29 mouse cellular contexts compared by ENCODE assay signal in the genomic region with DNA sequence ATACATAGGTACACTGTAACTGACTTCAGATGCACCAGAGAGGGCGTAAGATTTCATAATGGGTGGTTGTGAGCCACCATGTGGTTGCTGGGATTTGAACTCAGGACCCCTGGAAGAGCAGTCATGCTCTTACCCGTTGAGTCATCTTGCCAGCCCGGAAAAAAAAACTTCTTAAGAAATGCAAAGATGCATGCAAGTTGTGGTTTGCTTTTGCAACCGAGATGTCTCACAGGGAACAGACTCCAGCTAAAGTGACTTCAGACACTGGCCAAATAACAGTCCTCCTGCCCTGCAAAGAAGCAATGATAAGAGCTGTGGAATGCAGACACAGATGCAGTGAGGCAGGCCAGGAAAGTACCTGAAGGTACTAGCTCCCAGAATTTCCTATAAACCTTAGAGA. TPM values are rescaled to one million over a fixed set of nuclear protein-coding genes. Genes with fewer than 3 reads are reported as not detected.
DNase-seq lines count a peak whose midpoint lies in the region; ATAC-seq and TF ChIP-seq lines count a peak whose summit lies in the region.
"Had no signal": no experiment of that assay in that cellular context is flagged by ENCODE, and none has a peak within 500 bp of the region (broad histone marks: within the 10 kb centered on the region; RNA-seq: fewer than 3 reads in every experiment).

No protein-coding gene starts in this region.

- WGBS in heart, embryonic 11.5 days (ENCODE audit: insufficient replicate concordance) = 84% methylated on average over 4 of the region's 4 CpGs

- H3K9ac ChIP-seq in CH12.LX (ENCODE audit: insufficient read depth, low read depth) = no peak overlapping the region
- H3K9ac ChIP-seq in heart, embryonic 11.5 days (ENCODE audit: low read depth, low read length) = no peak overlapping the region
- H3K9ac ChIP-seq: forebrain, embryonic 13.5 days; heart, embryonic 12.5 days; heart, embryonic 15.5 days; hindbrain, embryonic 14.5 days had no signal

- peaks cover 56 to 90% of the 10 kb centered on the region in 2 experiments for H3K36me3 ChIP-seq in CH12.LX (replicated peaks in 1 of 2; ENCODE audit: control insufficient read depth in 1 of 2, insufficient read depth in 1 of 2, low read length in 1 of 2)
- peaks cover 16% of the 10 kb centered on the region for H3K36me3 ChIP-seq in heart, embryonic 11.5 days (ENCODE audit: control insufficient read depth, insufficient read depth, low read length)

- H3K79me2 ChIP-seq in CH12.LX (replicated peaks; ENCODE audit: control insufficient read depth, extremely low read depth, insufficient read depth, poor library complexity, severe bottlenecking) = no peaks in the 10 kb centered on the region

- no peak overlapping the region for H3K27ac ChIP-seq in CH12.LX (ENCODE audit: insufficient read depth, low read depth)
- H3K27ac ChIP-seq in heart, embryonic 11.5 days (ENCODE audit: low read depth, low read length) = no peak overlapping the region
- H3K27ac ChIP-seq: forebrain, embryonic 10.5 days; forebrain, embryonic 13.5 days; heart, embryonic 15.5 days; hindbrain, embryonic 14.5 days; hindbrain, postnatal 0 days had no signal

- H3K4me3 ChIP-seq in CH12.LX (replicated peaks in 1 of 3; ENCODE audit: low read depth in 2 of 3, low read length in 2 of 3, poor library complexity in 1 of 3) = no peak overlapping the region
- H3K4me3 ChIP-seq in heart, embryonic 11.5 days (ENCODE audit: low read depth, low read length) = no peak overlapping the region
- H3K4me3 ChIP-seq: forebrain, embryonic 10.5 days; forebrain, embryonic 13.5 days; heart, embryonic 12.5 days; heart, embryonic 15.5 days had no signal

- dilution Hi-C loops in CH12.LX (cut with MboI; ENCODE audit: extremely low pct_ligation_motif_present, extremely low pct_unique_long_range_greater_than_20kb, low sequenced_read_pairs) = no loop called here

- no peaks in the 10 kb centered on the region for H3K9me3 ChIP-seq in CH12.LX (replicated peaks; ENCODE audit: low read length)
- no peaks in the 10 kb centered on the region for H3K9me3 ChIP-seq in heart, embryonic 11.5 days (replicated peaks; ENCODE audit: control insufficient read depth, low read length)
- H3K9me3 ChIP-seq: forebrain, embryonic 10.5 days; forebrain, embryonic 13.5 days; G1E; heart, embryonic 12.5 days; heart, embryonic 15.5 days had no signal

- no peaks in the 10 kb centered on the region for H3K27me3 ChIP-seq in CH12.LX (replicated peaks)
- no peaks in the 10 kb centered on the region for H3K27me3 ChIP-seq in heart, embryonic 11.5 days (ENCODE audit: control insufficient read depth, insufficient read depth, low read length)
- H3K27me3 ChIP-seq: forebrain, embryonic 13.5 days; heart, embryonic 12.5 days; heart, embryonic 15.5 days had no signal

- in situ Hi-C loops in CH12.LX (cut with MboI; ENCODE audit: low pct_ligation_motif_present, low pct_unique_long_range_greater_than_20kb, low sequenced_read_pairs) = no loop called here

- ATAC-seq in granulocyte monocyte progenitor cell, adult 5-6 weeks (replicated peaks; ENCODE audit: poor library complexity, severe bottlenecking) = peak; percentile 64
- ATAC-seq in heart, embryonic 11.5 days (replicated peaks; ENCODE audit: insufficient number of reproducible peaks, low FRiP score, low TSS enrichment) = no peak
- ATAC-seq: forebrain, embryonic 13.5 days; forebrain, embryonic 16.5 days; hindbrain, postnatal 0 days; inflammation-experienced regulatory T-cells, adult 6 months; intestine, embryonic 16.5 days had no signal

- TF ChIP-seq EP300 in CH12.LX (IDR thresholded peaks at IDR 0.05; ENCODE audit: low read length) = no peak

- DNase-seq in 3T3-L1 (ENCODE audit: low read depth, low spot score) (peak; percentile 22), CH12.LX (ENCODE audit: extremely low read depth) (no peak)
- no peak for DNase-seq in kidney, postnatal 36 days
- DNase-seq in lung, adult 18-20 months = no peak
- DNase-seq: adrenal gland, adult 2 months; adrenal gland, postnatal 14 days; cerebellum, adult 11-12 months; cerebellum, adult 8-10 months; cerebellum, postnatal 14 days; gastrocnemius, postnatal 10 days; gastrocnemius, postnatal 36 days; heart, adult 11 months; heart, postnatal 10 days; heart, postnatal 4 days had no signal

- TF ChIP-seq POLR2A in CH12.LX (IDR thresholded peaks at IDR 0.05; ENCODE audit: low read depth, low read length) = no peak

- no peak for TF ChIP-seq CTCF in CH12.LX (conservative IDR thresholded peaks at IDR 0.05 in 1 of 2, IDR thresholded peaks at IDR 0.05 in 1 of 2; ENCODE audit: low read depth in 2 of 2, low read length in 2 of 2)

- no peak for TF ChIP-seq RAD21 in CH12.LX (IDR thresholded peaks at IDR 0.05; ENCODE audit: low read depth, low read length)

- H3K4me2 ChIP-seq in CH12.LX (ENCODE audit: insufficient read depth, low read depth, poor library complexity, severe bottlenecking) = no peak overlapping the region
- no peak overlapping the region for H3K4me2 ChIP-seq in heart, embryonic 11.5 days
- H3K4me2 ChIP-seq: forebrain, embryonic 13.5 days; heart, embryonic 12.5 days; heart, embryonic 15.5 days; hindbrain, embryonic 14.5 days had no signal

- H3K4me1 ChIP-seq in CH12.LX (ENCODE audit: control insufficient read depth in 1 of 2, insufficient read depth in 2 of 2) = peaks cover 0 to 6% of the 10 kb centered on the region in 2 experiments; a peak in 1 of 4 replicates
- H3K4me1 ChIP-seq in heart, embryonic 11.5 days (ENCODE audit: control insufficient read depth, insufficient read depth, low read length) = no peaks in the 10 kb centered on the region
- H3K4me1 ChIP-seq: forebrain, embryonic 10.5 days; forebrain, embryonic 13.5 days; heart, embryonic 12.5 days; heart, embryonic 15.5 days had no signal

TF ChIP-seq in CH12.LX, 34 proteins besides CTCF, POLR2A, EP300 and RAD21:
- TF ChIP-seq BHLHE40 (IDR thresholded peaks at IDR 0.05; ENCODE audit: low read depth, low read length) (no peak), ZNF384 (IDR thresholded peaks at IDR 0.05; ENCODE audit: low read depth, low read length) (0 out of 2 replicates have a peak, but pooled peaks have one; percentile 22), TCF12 (IDR thresholded peaks at IDR 0.05; ENCODE audit: low read depth, low read length) (no peak), USF2 (conservative IDR thresholded peaks at IDR 0.05; ENCODE audit: low read depth, low read length) (no peak)
TF ChIP-seq in CH12.LX: peak in this region for 1.

RNA-seq across cellular contexts. Expression of a gene that starts 22.2 kb away (rescaled TPM):
- total RNA-seq in CH12.LX (2012; rRNA removed) = 37.2 and 45.1 TPM in 2 replicates
- 61.2 and 62.6 TPM in 2 replicates for total RNA-seq in CH12.LX (2014; rRNA removed)
- 61.4 and 74.4 TPM in 2 replicates for polyA plus RNA-seq in CH12.LX (2012; ENCODE audit: insufficient read length, low read depth)
- total RNA-seq in granulocyte monocyte progenitor cell, adult 5-6 weeks (2014; fragmentation: Nextera tagmentation) = 66.7 and 68.4 TPM in 2 replicates
- total RNA-seq in granulocyte monocyte progenitor cell, adult 5-6 weeks (2017) = 43.1 and 47.1 TPM in 2 replicates
- polyA plus RNA-seq in heart, embryonic 11.5 days (2014; fragmentation: Nextera tagmentation; extraction: Ambion mirVana) = 39.6 and 44.7 TPM in 2 replicates

RNA-seq across cellular contexts. Expression of a gene that starts 22.2 kb away (rescaled TPM):
- 135 and 154 TPM in 2 replicates for total RNA-seq in CH12.LX (2012; rRNA removed)
- total RNA-seq in CH12.LX (2014; rRNA removed) = 139 and 144 TPM in 2 replicates
- polyA plus RNA-seq in CH12.LX (2012; ENCODE audit: insufficient read length, low read depth) = 143 and 184 TPM in 2 replicates
- total RNA-seq in granulocyte monocyte progenitor cell, adult 5-6 weeks (2014; fragmentation: Nextera tagmentation) = 85.4 and 103 TPM in 2 replicates
- 119 and 126 TPM in 2 replicates for total RNA-seq in granulocyte monocyte progenitor cell, adult 5-6 weeks (2017)
- polyA plus RNA-seq in heart, embryonic 11.5 days (2014; fragmentation: Nextera tagmentation; extraction: Ambion mirVana) = 90.1 and 100.0 TPM in 2 replicates

RNA-seq across cellular contexts. Expression of a gene that starts 56.3 kb away (rescaled TPM):
- total RNA-seq in CH12.LX (2012; rRNA removed) (0.50 and 0.51 TPM in 2 replicates), CH12.LX (2014; rRNA removed) (not detected in 2 replicates)
- 0.24 and 0.26 TPM in 2 replicates for polyA plus RNA-seq in CH12.LX (2012; ENCODE audit: insufficient read length, low read depth)
- 2.1 TPM in 1 of 2 replicates, not detected in the other for total RNA-seq in granulocyte monocyte progenitor cell, adult 5-6 weeks (2014; fragmentation: Nextera tagmentation)
- total RNA-seq in granulocyte monocyte progenitor cell, adult 5-6 weeks (2017) = 0.05 TPM in 1 of 2 replicates, not detected in the other
- polyA plus RNA-seq in heart, embryonic 11.5 days (2014; fragmentation: Nextera tagmentation; extraction: Ambion mirVana) = 0.19 and 0.46 TPM in 2 replicates
- total RNA-seq: gastrocnemius, postnatal 36 days; heart, adult 8-10 months; heart, postnatal 10 days; heart, postnatal 4 days had no signal
- polyA plus RNA-seq: forebrain, embryonic 13.5 days; G1E had no signal

RNA-seq across cellular contexts. Expression of a gene that starts 59.9 kb away (rescaled TPM):
- total RNA-seq in CH12.LX (2012; rRNA removed) = 0.13 TPM in 1 of 2 replicates, not detected in the other
- not detected in 2 replicates for total RNA-seq in CH12.LX (2014; rRNA removed)
- polyA plus RNA-seq in CH12.LX (2012; ENCODE audit: insufficient read length, low read depth) = 0.31 and 0.33 TPM in 2 replicates
- total RNA-seq in granulocyte monocyte progenitor cell, adult 5-6 weeks (2014; fragmentation: Nextera tagmentation) = not detected in 2 replicates
- total RNA-seq in granulocyte monocyte progenitor cell, adult 5-6 weeks (2017) = not detected in 2 replicates
- polyA plus RNA-seq in heart, embryonic 11.5 days (2014; fragmentation: Nextera tagmentation; extraction: Ambion mirVana) = not detected in 2 replicates
- total RNA-seq: G1E had no signal
- polyA plus RNA-seq: embryonic facial prominence, embryonic 11.5 days; forebrain, embryonic 10.5 days; G1E; heart, embryonic 12.5 days; hindbrain, embryonic 11.5 days had no signal
